Mouse (Mus musculus) granulocyte monocyte progenitor cell, adult 5-6 weeks (primary cell): ENCODE results near the gene Rnf216. TPM values are rescaled to one million over a fixed set of nuclear protein-coding genes. Genes with fewer than 3 reads are reported as not detected.

Source experiments
- ATAC-seq: replicated peaks from 2 replicates; pipeline ENCODE4 v1.8.0; 2016; ENCODE audit warnings: mild to moderate bottlenecking, moderate TSS enrichment, inconsistent platforms; ENCODE audit not compliant: poor library complexity, severe bottlenecking
- total RNA-seq, 2 experiments: library from RNA; stranded (forward) in 1 of 2; stranded (reverse) in 1 of 2; fragments of 200-712, 200-1000 nt in 1 of 2; fragments of >200 nt in 1 of 2; fragmentation: Nextera tagmentation in 1 of 2; gene quantifications; 2 replicates each; pipeline ENCODE4 v1.2.3; 2014 to 2017

Gene Rnf216
- total RNA-seq, 2 experiments from 2014 or later: 33.1 to 41.1 TPM

DNA sequence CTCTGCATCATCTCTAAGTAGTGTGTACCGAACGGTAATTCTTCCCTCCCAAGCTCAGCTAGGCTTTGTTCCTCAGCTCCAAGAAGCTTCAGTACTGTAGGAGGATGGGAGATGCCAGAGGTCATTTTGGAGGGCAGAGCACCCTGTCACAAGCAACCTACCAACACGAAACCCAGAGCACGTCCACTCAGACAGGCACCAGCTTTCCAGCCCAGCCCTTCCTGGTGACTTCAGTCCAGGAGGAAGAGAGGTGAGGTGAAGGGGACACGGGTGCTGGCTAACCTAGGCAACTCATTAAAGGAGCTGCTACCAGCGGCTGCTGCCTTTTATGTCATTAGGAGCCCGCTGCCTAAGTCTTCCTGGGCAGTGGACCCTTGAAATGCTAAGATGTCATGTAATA lies 81.1 kb downstream of the Rnf216 start:
- ATAC-seq: no peak

DNA sequence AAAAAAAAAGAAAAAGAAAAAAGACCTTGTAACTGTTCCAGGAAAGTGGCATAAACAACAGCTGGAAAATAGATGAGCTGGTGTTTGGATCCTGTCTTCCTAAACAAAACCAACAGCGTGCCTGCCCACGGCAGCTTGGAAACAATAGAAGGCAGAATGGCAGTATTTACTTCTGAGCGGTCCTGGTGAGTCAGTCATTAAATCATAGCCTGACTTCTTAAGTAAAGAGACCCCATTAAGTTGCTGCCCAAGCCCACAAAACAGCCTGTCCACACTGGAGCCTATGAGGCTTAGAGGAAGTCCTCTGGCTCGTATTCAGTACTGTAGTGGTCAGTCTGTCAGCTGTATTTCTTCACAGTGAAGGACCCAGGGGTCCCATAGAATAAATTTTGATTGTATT lies 81.6 kb downstream of the Rnf216 start:
- ATAC-seq: no peak

DNA sequence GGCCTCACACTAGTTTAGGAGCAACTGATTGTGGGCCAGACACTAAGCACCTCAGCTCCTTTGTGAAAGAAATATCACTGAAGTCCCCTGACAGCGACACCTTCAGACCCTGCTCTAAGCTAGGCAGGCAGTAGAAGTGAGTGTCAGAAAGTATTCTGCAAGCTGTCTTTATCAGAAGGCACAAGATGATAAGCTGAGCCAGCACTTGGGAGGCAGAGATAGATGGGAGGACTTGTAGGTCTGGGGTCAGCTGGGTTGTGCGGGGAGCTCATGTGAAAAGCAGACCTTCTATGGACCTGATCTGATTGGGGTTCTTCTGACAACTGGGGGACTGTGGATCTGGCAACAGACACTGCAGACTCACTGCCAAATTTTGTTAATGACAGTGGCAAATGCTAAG lies 88.9 kb downstream of the Rnf216 start:
- ATAC-seq: no peak

DNA sequence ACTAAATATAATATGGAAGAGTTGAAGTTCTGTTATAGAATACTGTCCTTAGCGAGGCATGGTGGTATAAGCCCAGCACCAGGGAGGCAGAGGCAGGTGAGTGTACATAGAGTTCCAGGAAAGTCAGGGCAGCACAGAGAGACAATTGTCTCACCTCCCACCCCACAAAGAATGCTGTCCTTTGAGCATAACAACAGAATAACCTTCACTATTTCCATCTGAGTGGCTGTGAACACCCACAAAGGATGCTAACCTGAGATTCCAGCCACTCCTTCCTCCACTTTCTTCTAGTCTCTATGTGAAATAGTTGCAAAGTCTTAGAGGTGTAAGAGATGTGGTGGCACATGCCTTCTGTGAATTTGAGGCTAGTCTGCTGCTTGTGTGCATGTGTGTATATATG lies 89.8 kb downstream of the Rnf216 start:
- ATAC-seq: no peak

DNA sequence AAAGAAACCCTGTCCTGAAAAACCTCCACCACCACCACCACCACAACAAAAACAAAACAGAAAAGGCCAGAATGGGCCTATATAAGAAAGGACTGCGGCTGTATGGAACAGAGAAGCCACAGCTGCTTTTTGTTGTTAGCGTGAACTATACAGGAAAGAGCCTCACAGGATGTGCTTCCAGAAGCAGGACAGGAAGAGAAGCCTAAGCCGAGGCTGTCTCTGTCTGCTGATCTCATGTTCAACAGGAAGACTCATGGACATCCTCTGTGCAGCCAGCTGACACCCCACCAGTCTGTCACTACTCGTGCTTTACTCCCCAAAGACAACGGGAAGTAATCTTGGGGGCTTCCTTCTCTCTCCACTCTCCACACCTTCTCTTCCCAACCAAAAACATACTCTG lies 95.4 kb downstream of the Rnf216 start:
- ATAC-seq: no peak

DNA sequence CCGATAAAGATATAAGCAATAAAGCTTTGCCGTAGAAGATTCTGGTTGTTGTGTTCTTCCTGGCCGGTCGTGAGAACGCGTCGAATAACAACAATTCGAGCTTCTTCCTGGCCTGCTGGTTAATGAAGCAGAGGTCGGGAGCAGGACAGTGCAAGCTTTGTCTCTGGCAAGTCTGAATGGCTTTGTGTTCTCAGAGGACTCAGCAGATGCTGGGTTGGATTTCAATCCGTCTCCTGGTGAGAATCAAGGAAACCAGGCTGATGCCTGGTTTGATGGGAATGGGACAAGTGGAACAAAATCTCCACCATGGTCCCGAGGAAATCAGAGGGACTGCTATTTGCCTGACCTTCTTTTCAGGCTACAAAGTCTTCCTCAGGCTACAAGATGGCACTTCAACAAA lies 103.4 kb downstream of the Rnf216 start:
- no peak for ATAC-seq

DNA sequence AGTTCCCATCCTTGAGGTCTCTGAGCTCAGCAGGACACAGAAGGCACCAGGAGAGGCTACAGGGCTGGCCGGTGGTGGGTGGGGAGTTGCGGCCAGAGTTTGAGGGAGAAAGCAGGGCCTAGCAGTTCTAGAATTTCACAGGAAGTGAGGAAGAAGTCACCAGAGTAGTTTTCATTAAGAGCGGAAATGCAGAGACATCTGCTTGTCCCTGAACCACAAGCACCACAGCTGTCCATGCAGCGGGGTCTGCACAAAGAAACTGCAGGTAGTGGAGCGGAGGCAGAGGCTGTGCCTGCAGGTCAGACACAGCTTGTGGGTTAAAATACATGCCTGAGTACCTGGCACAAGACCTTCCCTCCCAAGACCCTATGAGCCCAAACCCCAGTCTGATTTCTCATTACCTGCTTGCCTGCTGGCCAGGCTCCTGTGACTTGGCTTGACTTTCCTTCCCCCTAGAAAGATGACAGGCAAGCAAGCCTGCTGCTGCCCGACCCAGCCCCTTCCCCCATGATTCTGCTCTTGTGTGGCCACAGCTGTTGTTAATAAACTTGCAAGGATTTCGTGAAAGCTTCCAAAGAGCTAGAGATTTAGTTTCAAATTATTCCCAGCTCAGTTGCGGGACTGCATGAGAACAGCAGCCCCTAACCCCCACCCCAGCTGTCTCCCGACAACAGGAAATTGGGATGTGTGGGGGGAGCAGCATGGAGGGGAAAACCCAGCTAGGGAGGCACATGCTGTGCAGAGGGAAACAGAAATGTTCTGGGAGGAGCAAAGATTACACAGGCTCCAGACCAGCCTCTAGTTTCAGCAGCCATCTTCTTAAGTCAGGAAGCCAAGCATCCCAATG lies 111.9 kb downstream of the Rnf216 start:
- ATAC-seq: no peak

DNA sequence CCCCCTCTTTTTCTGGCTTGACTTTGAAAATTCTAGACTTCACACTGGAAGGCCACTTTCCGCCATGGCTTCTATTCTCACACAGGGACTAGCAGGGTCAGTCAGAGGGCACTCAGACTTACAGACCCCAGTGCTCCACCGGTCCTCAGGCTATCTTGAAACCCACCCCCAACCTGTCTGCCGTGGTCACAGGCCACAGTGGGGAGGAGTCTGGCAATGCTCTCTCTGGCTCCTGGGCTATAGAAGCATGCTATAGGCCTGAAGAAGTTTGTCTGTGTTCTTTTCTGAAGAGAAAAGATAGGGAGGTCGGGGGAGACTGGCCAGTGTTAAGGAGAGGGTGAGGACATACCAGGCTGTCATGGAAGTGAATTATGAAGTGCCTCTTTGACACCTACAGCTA lies 112.7 kb downstream of the Rnf216 start:
- ATAC-seq: no peak

DNA sequence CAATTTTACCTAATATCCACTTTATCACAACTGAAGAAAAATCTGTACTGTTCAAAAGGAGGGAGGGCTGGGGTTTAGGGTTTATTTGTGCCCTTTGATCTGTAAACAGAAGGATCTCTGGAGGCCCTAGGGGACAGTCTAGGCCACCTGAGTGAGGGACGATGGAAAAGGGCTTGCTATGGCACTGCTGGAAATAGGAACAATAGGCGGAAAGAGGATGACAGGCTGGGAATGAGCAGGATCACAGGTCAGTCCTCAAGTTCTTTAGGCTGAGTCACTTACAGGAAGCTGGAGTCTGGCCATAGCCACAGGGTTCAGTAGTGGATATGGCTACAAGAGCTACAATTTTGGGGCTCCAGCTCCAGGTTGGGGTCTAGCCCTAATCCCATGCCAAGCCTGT lies 114.6 kb downstream of the Rnf216 start:
- no peak for ATAC-seq

DNA sequence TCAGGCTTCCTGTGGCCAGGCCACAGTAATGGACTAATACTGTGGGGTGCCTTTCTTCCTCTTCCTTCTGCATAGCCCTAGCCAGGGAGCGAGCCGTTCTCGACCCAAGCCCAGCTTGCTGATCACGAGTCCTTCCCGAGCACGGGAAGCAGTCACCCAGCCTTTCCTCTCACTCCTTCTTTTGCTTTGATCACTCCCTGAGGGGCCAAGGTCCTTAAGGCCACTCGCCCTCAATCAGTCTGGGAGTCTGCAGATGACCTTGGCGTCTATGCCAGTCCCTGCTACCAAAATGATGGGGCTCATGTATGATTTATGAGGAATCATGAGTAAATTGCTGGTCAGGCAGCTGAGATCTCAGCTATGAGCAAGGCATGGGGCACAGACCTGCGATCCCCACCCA lies 115.3 kb downstream of the Rnf216 start:
- ATAC-seq: no peak

DNA sequence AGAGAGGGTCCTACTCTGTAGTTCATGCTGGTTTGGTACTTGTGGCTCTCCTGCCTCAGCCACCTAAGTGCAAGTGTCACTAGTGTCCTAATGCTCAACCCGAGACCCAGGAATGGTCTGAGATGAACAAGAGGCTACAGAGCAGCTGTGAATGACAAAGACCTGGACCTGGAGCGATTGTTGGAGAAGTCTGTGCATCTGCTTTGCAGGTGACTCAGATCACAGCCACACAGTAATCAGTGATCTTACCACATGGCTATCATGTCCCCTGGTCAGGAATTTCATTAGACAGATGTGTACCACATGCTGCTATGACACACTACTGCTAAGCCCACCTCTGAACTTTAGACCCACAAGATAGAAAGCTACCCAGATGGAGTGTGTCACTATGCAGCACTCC lies 118.0 kb downstream of the Rnf216 start:
- ATAC-seq: no peak

DNA sequence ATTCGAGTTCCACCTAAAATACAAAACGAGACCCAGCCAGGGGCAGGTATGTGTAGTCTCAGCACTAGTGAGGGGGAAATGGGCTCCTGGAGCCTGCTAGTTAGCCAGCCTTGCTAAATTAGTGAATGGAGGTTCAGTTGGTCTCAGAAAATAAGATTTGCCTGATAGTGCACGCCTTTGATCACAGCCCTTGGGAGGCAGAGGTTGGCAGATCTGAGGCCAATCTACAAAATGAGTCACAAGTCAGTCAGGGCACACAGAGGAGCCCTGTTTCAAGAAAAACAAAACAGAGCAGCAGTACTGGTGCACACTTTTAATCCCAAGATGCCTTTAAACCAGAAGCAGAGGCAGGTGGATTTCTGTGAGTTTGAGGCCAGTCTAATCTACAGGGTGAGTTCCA lies 123.6 kb downstream of the Rnf216 start:
- ATAC-seq: no peak

DNA sequence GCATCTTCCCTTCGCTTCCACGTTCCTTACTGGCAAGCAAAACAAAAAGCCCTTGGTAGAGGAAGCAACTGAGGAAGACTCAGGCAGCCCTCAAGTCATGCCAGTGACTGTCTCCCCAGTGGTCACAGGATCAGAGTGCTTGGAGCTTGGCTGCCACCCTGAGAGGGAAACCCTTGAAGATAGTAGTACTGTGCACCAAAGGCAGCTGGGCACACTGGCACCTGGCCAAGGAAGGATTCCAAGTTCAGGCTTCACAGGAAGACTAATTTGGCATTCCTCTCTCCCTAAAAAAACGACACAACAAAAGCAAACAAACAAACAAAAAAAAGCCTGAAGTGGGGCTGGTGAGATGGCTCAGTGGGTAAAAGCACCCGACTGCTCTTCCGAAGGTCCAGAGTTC lies 124.3 kb downstream of the Rnf216 start:
- ATAC-seq: no peak

DNA sequence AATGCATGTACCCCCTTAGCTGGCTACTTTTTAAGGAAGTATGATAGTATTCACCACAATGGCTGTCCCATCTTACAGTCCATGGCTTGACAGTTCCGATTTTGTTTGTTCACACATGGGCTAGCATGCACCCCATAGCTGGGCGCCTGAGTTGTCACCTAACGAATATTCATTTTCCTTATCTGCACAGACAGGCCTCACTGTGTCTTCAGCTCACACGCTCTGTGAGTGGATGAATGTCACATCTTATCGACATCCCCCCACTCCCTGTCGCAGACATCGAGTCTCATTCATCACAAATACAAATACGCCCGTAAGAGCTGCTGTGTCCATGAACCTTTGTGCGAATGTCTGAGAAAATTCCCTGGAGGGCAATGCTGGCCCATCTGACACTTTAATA lies 128.5 kb downstream of the Rnf216 start:
- ATAC-seq: no peak

DNA sequence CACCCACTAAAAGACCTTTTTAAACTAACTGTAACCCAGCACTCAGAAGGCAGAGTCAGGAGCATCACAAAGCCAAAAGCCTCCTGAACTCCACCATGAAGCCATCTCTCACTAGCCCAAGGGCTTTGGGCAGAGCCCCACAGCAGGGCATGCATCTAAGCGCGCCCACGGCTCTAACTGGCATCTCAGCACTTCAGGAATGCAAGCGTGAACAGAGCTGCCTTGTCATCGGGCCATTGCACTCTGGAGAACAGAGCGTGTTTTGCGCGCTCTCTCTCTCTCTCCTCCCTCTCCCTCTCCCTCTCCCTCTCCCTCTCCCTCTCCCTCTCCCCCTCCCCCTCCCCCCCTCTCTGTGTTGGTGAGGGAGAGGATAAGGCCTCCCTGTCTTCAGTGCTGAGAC lies 129.6 kb downstream of the Rnf216 start:
- ATAC-seq: no peak

DNA sequence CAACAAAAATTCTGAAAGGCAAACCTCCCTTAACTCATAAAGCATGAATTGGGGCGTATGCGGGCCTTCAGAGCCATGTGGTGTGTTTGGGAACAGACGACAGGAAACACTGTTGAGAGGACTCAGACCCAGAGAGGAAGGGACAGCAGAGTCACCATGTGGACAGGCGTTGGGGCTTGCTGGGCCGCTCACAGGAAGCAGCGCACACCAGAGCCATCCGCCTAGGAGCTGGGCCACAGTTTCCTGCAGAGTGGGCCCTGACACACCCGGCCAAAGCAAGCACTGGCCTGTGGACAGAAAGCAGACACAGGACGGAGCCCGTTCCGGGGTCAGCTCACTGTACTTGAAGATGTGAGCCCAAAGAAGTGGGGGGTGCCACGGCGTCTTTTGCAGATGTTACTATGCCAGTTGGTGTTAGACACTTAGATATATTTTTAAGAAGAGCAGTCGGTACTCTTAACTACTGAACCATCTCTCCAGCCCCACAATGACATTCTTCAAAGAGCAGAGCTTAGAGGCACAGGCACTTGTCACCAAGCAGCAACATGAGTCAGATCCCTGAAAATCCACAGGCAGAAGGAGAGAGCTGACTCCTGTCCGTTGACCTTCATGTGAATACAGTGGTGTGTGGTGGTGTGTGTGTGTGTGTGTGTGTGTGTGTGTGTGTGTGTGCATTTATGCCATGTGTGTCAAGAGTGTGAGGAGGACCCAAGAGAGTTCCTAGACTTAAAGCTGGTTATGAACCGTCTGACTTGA lies 130.6 kb downstream of the Rnf216 start:
- ATAC-seq: peak; percentile 52

DNA sequence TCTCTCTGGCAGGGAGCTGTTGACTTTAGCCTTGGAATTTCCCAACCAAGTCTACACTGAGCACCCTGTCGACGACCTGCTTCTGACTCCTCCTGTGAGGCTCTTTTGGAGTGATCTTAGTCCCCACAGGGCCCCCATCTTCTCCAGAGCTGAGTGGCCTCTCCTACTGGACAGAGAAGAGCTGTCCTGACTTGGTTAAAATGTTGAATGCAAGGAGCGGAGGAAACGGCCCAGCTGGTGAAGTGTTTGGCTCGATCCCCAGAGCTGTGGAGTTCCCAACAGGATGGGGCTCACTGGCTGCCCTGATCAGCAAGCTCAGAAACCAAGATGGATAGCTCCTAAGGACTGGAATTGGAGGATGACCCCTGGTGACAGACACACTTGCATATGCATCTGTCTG lies 136.3 kb downstream of the Rnf216 start:
- ATAC-seq: no peak

DNA sequence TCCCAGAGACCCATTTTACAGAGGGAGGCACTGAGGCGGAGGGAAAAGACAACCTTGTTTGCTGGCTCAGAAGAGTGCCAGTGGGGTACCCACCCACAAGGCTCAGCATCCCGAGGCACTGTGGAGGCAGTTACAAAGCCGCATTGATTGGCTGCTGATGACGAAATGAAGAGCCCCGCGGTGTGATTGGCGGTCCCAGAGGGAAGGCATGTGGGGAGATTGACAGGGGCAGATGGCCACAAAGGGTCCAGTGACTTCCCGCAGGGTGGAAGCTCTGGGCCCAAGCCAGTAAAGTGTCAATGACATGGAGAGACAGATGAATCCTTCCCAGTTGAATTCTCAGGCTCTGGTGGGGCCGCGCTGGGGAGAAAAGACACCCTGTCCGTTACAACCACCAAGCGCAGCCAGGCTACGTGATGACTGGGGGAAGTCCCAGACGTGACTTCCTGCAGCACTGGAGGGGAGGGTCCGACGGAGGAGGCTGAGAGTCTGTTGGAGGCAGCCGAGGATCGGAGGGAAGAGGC lies 138.1 kb downstream of the Rnf216 start:
- ATAC-seq: peak; percentile 85

DNA sequence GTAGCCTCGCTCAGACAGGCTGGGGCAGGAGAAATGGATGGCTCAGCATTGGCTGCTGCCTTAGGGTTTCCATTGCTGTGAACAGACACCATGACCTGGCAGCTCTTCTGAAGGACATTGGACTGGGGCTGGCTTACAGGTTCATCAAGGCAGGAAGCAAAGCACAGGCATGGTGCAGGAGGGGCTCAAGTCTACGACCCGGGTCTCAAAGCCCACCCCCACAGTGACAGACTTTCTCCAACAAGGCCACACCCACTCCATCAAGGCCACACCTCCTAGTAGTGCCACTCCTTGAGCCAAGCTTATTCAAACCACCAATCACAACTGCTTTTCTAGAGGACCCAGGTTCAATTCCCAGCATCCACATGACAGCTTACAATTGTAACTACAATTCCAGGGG lies 138.8 kb downstream of the Rnf216 start:
- ATAC-seq: no peak

DNA sequence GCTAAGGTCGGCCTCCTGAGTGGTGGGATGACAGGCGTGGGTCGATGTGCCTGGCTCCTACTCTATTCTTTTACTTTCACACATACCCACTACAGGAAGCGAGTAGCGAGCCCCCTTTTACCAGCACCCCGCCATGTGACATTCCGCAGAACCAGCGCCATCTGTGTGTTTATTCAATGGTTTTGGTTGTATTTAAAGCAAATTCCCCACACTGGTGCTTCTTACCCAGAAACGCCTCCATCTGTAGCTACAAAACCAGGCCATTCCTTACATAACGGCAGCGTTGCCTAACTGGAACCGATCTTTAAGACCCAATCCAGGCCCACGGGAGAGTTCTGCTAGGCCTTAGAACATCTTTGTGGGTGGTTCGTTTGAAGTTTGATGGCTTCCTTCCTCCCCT lies 144.4 kb downstream of the Rnf216 start:
- no peak for ATAC-seq

DNA sequence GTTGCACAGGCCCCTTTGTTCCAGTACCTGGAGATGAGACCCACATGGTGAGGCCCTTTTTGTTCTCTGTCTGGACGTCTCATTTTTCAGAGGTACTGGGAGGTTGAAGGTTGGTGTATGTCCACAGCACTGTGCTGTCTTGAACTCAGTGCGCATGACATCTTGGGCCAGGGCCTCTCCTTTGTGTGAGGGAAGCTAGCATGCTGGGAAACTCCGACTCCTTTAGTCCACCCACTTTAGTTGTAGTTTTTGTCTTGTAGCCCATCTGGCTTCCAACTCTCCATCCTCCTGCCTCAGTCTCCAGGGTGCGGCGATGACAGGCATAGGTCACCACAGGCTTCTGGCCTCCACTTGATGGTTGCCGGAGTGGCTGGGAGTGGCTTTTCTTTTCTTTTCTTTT lies 148.1 kb downstream of the Rnf216 start:
- no peak for ATAC-seq
